Mouse (Mus musculus): ENCODE data around the gene Tango2. TPM values are rescaled to one million over a fixed set of nuclear protein-coding genes. Genes with fewer than 3 reads are reported as not detected.

The Tango2 gene
- 10 to 100 TPM; 46.6 to 57.9 TPM for total RNA-seq (2023)

GRCm38 (mm10) chr16:18347931-18348600, at the start of gene Tango2, which contains the start of gene Arvcf:
TSS of gene Tango2 (minus strand) at chr16:18348103.
TSS of gene Arvcf (plus strand) at chr16:18348182.

GRCm38 (mm10) chr16:18289067-18289588, 58.8 kb downstream of the Tango2 start, which contains the start of gene Dgcr8:
TSS of gene Dgcr8 (minus strand) at chr16:18289246.

GRCm38 (mm10) chr16:18258221-18258620, 89.7 kb downstream of the Tango2 start, which contains the start of gene Gm49776:
TSS of gene Gm49776 (minus strand) at chr16:18258321.

Other genes starting within 250 kb of the Tango2 start
- not detected for gene Rtn4r, start 220.5 kb downstream of the Tango2 start, total RNA-seq (2023)
- not detected for gene Ccdc188, start 130.2 kb downstream of the Tango2 start, total RNA-seq (2023)
- gene Zdhhc8, start 113.0 kb downstream of the Tango2 start, total RNA-seq (2023) = 10 to 100 TPM; 32.9 to 39.7 TPM
- gene Trmt2a, start 99.4 kb downstream of the Tango2 start, total RNA-seq (2023) = 10 to 100 TPM; 76.2 to 88.4 TPM
- gene Ranbp1, start 99.4 kb downstream of the Tango2 start, total RNA-seq (2023) = 100 to 1,000 TPM in 1 of 2 experiments, 10 to 100 TPM in 1; 97.6 to 107 TPM
- not detected for gene Gm49776, start 89.8 kb downstream of the Tango2 start, total RNA-seq (2023)
- 10 to 100 TPM; 53.5 to 60.6 TPM for gene Dgcr8, start 58.9 kb downstream of the Tango2 start, total RNA-seq (2023)
- 1 to 10 TPM; 4.9 TPM for gene Arvcf, start 79 bp upstream of the Tango2 start, total RNA-seq (2023)
- 10 to 100 TPM; 17.8 to 19.8 TPM for gene Txnrd2, start 78.3 kb upstream of the Tango2 start, total RNA-seq (2023)
- 10 to 100 TPM; 13.4 to 18.8 TPM for gene Comt, start 78.7 kb upstream of the Tango2 start, total RNA-seq (2023)
- 10 to 100 TPM; 11.5 to 14.6 TPM for gene Gnb1l, start 150.6 kb upstream of the Tango2 start, total RNA-seq (2023)
- 10 to 100 TPM in 1 of 2 experiments, 1 to 10 TPM in 1; 8.9 to 13.0 TPM for gene Rtl10, start 150.8 kb upstream of the Tango2 start, total RNA-seq (2023)
- gene Tbx1, start 242.6 kb upstream of the Tango2 start, total RNA-seq (2023) = not detected